Mouse (Mus musculus) CH12.LX (cell line): ENCODE data around the gene Slc26a9. TPM values are rescaled to one million over a fixed set of nuclear protein-coding genes. Genes with fewer than 3 reads are reported as not detected.
A peak's percentile ranks its signal among the peaks of the same experiment; 100 is the strongest.

Experiments used
- DNase-seq: peaks from one replicate; pipeline ENCODE4 v3.0.0-alpha.2; 2013; ENCODE audit errors: extremely low read depth
- H3K27ac ChIP-seq: 2 replicates; pipeline ENCODE4 v1.5.1; 2012; ENCODE audit warnings: low read depth, mild to moderate bottlenecking, control low read depth, moderate library complexity; ENCODE audit not compliant: insufficient read depth
- H3K27me3 ChIP-seq: replicated peaks from 2 replicates; pipeline ENCODE3; 2012; ENCODE audit warnings: inconsistent platforms
- H3K36me3 ChIP-seq, 2 experiments: replicated peaks in 1 of 2; 2 replicates each; pipeline versions ENCODE3 to v1.6.1; 2012; ENCODE audit warnings: inconsistent platforms in 1 of 2, low read length in 1 of 2, mild to moderate bottlenecking in 1 of 2, mixed read lengths in 1 of 2, moderate library complexity in 1 of 2; ENCODE audit not compliant: control insufficient read depth in 1 of 2, insufficient read depth in 1 of 2
- H3K4me1 ChIP-seq, 2 experiments: 2 replicates each; pipeline ENCODE4 v1.6.1; 2012; ENCODE audit warnings: inconsistent platforms in 1 of 2, moderate library complexity in 1 of 2; ENCODE audit not compliant: insufficient read depth in 2 of 2, control insufficient read depth in 1 of 2
- H3K4me2 ChIP-seq: 2 replicates; pipeline ENCODE4 v1.6.1; 2012; ENCODE audit warnings: low read depth, mild to moderate bottlenecking, control low read depth; ENCODE audit not compliant: poor library complexity, insufficient read depth, severe bottlenecking
- H3K4me3 ChIP-seq, 3 experiments: fragments of 150-350 bp in 1 of 3; sonication (generic) in 1 of 3; replicated peaks in 1 of 3; 2 replicates each; pipeline versions ENCODE3 to v1.5.1; 2011 to 2012; ENCODE audit warnings: low read depth in 2 of 3, low read length in 2 of 3, mild to moderate bottlenecking in 2 of 3, moderate library complexity in 2 of 3, control low read depth in 1 of 3, improper control_type of control experiment in 1 of 3, inconsistent platforms in 1 of 3, mixed read lengths in 1 of 3; ENCODE audit not compliant: poor library complexity in 1 of 3
- H3K79me2 ChIP-seq: replicated peaks from 2 replicates; pipeline ENCODE4 v1.6.1; 2012; ENCODE audit warnings: mild to moderate bottlenecking, moderate library complexity; ENCODE audit not compliant: control insufficient read depth, poor library complexity, insufficient read depth, severe bottlenecking; ENCODE audit errors: extremely low read depth
- H3K9ac ChIP-seq: 2 replicates; pipeline ENCODE4 v1.6.1; 2012; ENCODE audit warnings: low read depth, mild to moderate bottlenecking, control low read depth, moderate library complexity; ENCODE audit not compliant: insufficient read depth
- H3K9me3 ChIP-seq: replicated peaks from 2 replicates; pipeline ENCODE3; 2012; ENCODE audit warnings: low read length, inconsistent platforms, mixed read lengths
- BHLHE40 ChIP-seq: IDR thresholded peaks from 2 replicates; pipeline ENCODE4 v1.6.1; 2011; ENCODE audit warnings: mild to moderate bottlenecking, low read depth, low read length, improper control_type of control experiment
- CTCF ChIP-seq, 2 experiments: IDR thresholded peaks in 1 of 2; conservative IDR thresholded peaks in 1 of 2; 2 replicates each; pipeline ENCODE4 v1.5.1; 2011 to 2012; ENCODE audit warnings: low read depth in 2 of 2, low read length in 2 of 2, improper control_type of control experiment in 1 of 2, inconsistent platforms in 1 of 2, mild to moderate bottlenecking in 1 of 2, moderate library complexity in 1 of 2
- E2F4 ChIP-seq: IDR thresholded peaks from 2 replicates; pipeline ENCODE4 v1.6.1; 2011; ENCODE audit warnings: low read depth, low read length, improper control_type of control experiment; ENCODE audit not compliant: insufficient replicate concordance
- ELF1 ChIP-seq: IDR thresholded peaks from 2 replicates; pipeline ENCODE4 v1.6.1; 2014; ENCODE audit warnings: low read depth, mild to moderate bottlenecking, inconsistent platforms, low read length, improper control_type of control experiment
- ETS1 ChIP-seq: conservative IDR thresholded peaks from 2 replicates; pipeline ENCODE4 v1.6.1; 2012; ENCODE audit warnings: low read depth, mild to moderate bottlenecking, inconsistent platforms, low read length, improper control_type of control experiment, moderate library complexity
- GABPA ChIP-seq: IDR thresholded peaks from 2 replicates; pipeline ENCODE4 v1.6.1; 2012; ENCODE audit warnings: low read depth, low read length, improper control_type of control experiment, inconsistent platforms; ENCODE audit not compliant: insufficient replicate concordance
- JUN ChIP-seq: IDR thresholded peaks from 2 replicates; pipeline ENCODE4 v1.6.1; 2011; ENCODE audit warnings: low read depth, mild to moderate bottlenecking, low read length, improper control_type of control experiment, moderate library complexity; ENCODE audit not compliant: insufficient read depth
- MAFK ChIP-seq: IDR thresholded peaks from 2 replicates; pipeline ENCODE4 v1.6.1; 2011; ENCODE audit warnings: low read length, improper control_type of control experiment; ENCODE audit not compliant: insufficient replicate concordance
- MXI1 ChIP-seq: IDR thresholded peaks from 2 replicates; pipeline ENCODE4 v1.6.1; 2011; ENCODE audit warnings: mild to moderate bottlenecking, low read depth, low read length, improper control_type of control experiment
- MYC ChIP-seq: IDR thresholded peaks from 2 replicates; pipeline ENCODE4 v1.6.1; 2011; ENCODE audit warnings: low read depth, mild to moderate bottlenecking, improper control_type of control experiment, low read length
- POLR2AphosphoS2 ChIP-seq: IDR thresholded peaks from 2 replicates; pipeline ENCODE4 v1.6.1; 2011; ENCODE audit warnings: low read depth, low read length, improper control_type of control experiment
- USF2 ChIP-seq: conservative IDR thresholded peaks from 2 replicates; pipeline ENCODE4 v1.6.1; 2011; ENCODE audit warnings: low read depth, low read length, improper control_type of control experiment
- ZNF384 ChIP-seq: IDR thresholded peaks from 2 replicates; pipeline ENCODE4 v1.6.1; 2012; ENCODE audit warnings: low read depth, low read length, improper control_type of control experiment, inconsistent platforms
- dilution Hi-C: fragments of 300-500 bp; cut with MboI; formaldehyde crosslinking; loops from 2 replicates; pipeline ENCODE4 v1.14.3; 2020; ENCODE audit warnings: low sequenced_read_pairs; ENCODE audit not compliant: extremely low pct_unique_long_range_greater_than_20kb, extremely low pct_ligation_motif_present
- in situ Hi-C: fragments of 300-500 bp; cut with MboI; formaldehyde crosslinking; loops from 3 replicates; pipeline ENCODE4 v1.14.3; 2019; ENCODE audit warnings: low sequenced_read_pairs, low pct_ligation_motif_present, low pct_unique_long_range_greater_than_20kb, mixed read lengths
- polyA plus RNA-seq: library from polyadenylated mRNA; unstranded; fragments of >175 nt; gene quantifications from 2 replicates; pipeline ENCODE4 v1.2.1, GENCODE M21; 2012; ENCODE audit warnings: low read depth; ENCODE audit not compliant: insufficient read length
- total RNA-seq, 2 experiments: library from RNA; depleted of rRNA; stranded (reverse); fragments of 300-350 nt in 1 of 2; fragments of >200 nt in 1 of 2; gene quantifications; 2 replicates each; pipeline ENCODE4 v1.2.3; 2012 to 2014

Slc26a9 gene
- total and polyA plus RNA-seq, 3 experiments, result 0.31 TPM; not detected in 2

- H3K4me1 ChIP-seq, result peaks cover 2 to 63% of the 10 kb centered on the region in 2 experiments; a peak in 3 of 4 replicates
- dilution Hi-C loops, result no loop called here
- TF ChIP-seq MAFK, result no peak
- TF ChIP-seq POLR2AphosphoS2, result no peak
- no peak for TF ChIP-seq CTCF (conservative IDR thresholded peaks at IDR 0.05 in 1 of 2, IDR thresholded peaks at IDR 0.05 in 1 of 2; ENCODE audit: low read depth in 2 of 2, low read length in 2 of 2)
- TF ChIP-seq USF2, result no peak
- no peak for TF ChIP-seq ELF1
- no peak for TF ChIP-seq BHLHE40
- no peak for TF ChIP-seq GABPA
- no peak for TF ChIP-seq MYC
- TF ChIP-seq ZNF384, result no peak
- TF ChIP-seq, all 38 proteins: peak for 0
- no peak for DNase-seq
- H3K4me2 ChIP-seq, result no peak overlapping the region
- no peaks in the 10 kb centered on the region for H3K79me2 ChIP-seq
- H3K27ac ChIP-seq, result no peak overlapping the region
- in situ Hi-C loops, result no loop called here
- H3K9me3 ChIP-seq, result peaks cover 3% of the 10 kb centered on the region
- H3K9ac ChIP-seq, result no peak overlapping the region
- no peak overlapping the region for H3K4me3 ChIP-seq
- no peaks in the 10 kb centered on the region for H3K27me3 ChIP-seq
- H3K36me3 ChIP-seq, result no peaks in the 10 kb centered on the region
These were observed 6.6 kb upstream of the Slc26a9 start for GRCm38 (mm10) chr1:131737269-131737668.

GRCm38 (mm10) chr1:131738760-131739159 lies 5.1 kb upstream of the Slc26a9 start:
- Histone ChIP-seq H3K4me2 (no peak overlapping the region), H3K9me3 (peaks cover 3% of the 10 kb centered on the region), H3K27ac (no peak overlapping the region), H3K79me2 (no peaks in the 10 kb centered on the region), H3K36me3 (no peaks in the 10 kb centered on the region), H3K27me3 (peaks cover 3% of the 10 kb centered on the region), H3K4me3 (no peak overlapping the region), H3K9ac (no peak overlapping the region), H3K4me1 (peaks cover 2 to 49% of the 10 kb centered on the region in 2 experiments; a peak in 3 of 4 replicates)
- no peak for DNase-seq
- dilution Hi-C loops, result no loop called here
- no peak for TF ChIP-seq JUN
- 0 out of 2 replicates have a peak, but pooled peaks have one; percentile 34 for TF ChIP-seq BHLHE40
- no peak; the same call in 1 of the 2 replicates for TF ChIP-seq ETS1
- no peak for TF ChIP-seq GABPA
- TF ChIP-seq E2F4, result no peak
- no peak for TF ChIP-seq MXI1
- TF ChIP-seq CTCF (conservative IDR thresholded peaks at IDR 0.05 in 1 of 2, IDR thresholded peaks at IDR 0.05 in 1 of 2; ENCODE audit: low read depth in 2 of 2, low read length in 2 of 2), result no peak
- in situ Hi-C loops, result no loop called here
